In genomic region chr4:120969382-120970146, GRCm38 (mm10) we compare ENCODE assay signal across 8 mouse cellular contexts. TPM values are rescaled to one million over a fixed set of nuclear protein-coding genes. Genes with fewer than 3 reads are reported as not detected.
DNase-seq lines count a peak whose midpoint lies in the region; ATAC-seq and TF ChIP-seq lines count a peak whose summit lies in the region.
"Had no signal": no experiment of that assay in that cellular context is flagged by ENCODE, and none has a peak within 500 bp of the region (broad histone marks: within the 10 kb centered on the region; RNA-seq: fewer than 3 reads in every experiment).

No protein-coding gene starts in this region.

- peak; percentile 59; the same call in 1 of the 2 replicates for TF ChIP-seq CTCF in brain, embryonic 14.5 days (IDR thresholded peaks at IDR 0.05; ENCODE audit: borderline replicate concordance, extremely low read depth, insufficient read depth, insufficient read length)

- no peaks in the 10 kb centered on the region for H3K4me1 ChIP-seq in hindbrain, embryonic 16.5 days (ENCODE audit: control insufficient read depth, insufficient read depth, low read depth, low read length)
- no peaks in the 10 kb centered on the region for H3K4me1 ChIP-seq in lung, embryonic 15.5 days

- no peak overlapping the region for H3K27ac ChIP-seq in hindbrain, embryonic 16.5 days (ENCODE audit: low read depth, low read length)
- H3K27ac ChIP-seq in lung, embryonic 15.5 days, result no peak overlapping the region

- H3K4me2 ChIP-seq in hindbrain, embryonic 16.5 days (ENCODE audit: low read length), result no peak overlapping the region
- H3K4me2 ChIP-seq in lung, embryonic 15.5 days, result no peak overlapping the region

- H3K27me3 ChIP-seq in hindbrain, embryonic 16.5 days (replicated peaks; ENCODE audit: control insufficient read depth, insufficient read depth, low read length), result no peaks in the 10 kb centered on the region
- H3K27me3 ChIP-seq in lung, embryonic 15.5 days, result no peaks in the 10 kb centered on the region
- H3K27me3 ChIP-seq in splenic B cell, adult 2 months (ENCODE audit: control insufficient read depth, insufficient read depth, low read length, poor library complexity, severe bottlenecking), result no peaks in the 10 kb centered on the region

- DNase-seq in layer of hippocampus, adult 11-12 months (ENCODE audit: low spot score), result peak; percentile 61
- no peak for DNase-seq in layer of hippocampus, adult 9-10 months (ENCODE audit: low spot score)
- peak; percentile 26 for DNase-seq in Muller cell, postnatal 12 days (ENCODE audit: inconsistent ontology term)
- peak; percentile 39 for DNase-seq in brain, embryonic 14.5 days (ENCODE audit: low read depth)
- peak; percentile 50 for DNase-seq in splenic B cell, adult 2 months (ENCODE audit: low read depth, low spot score)

- 82% methylated on average over 5 of the region's 5 CpGs for WGBS in hindbrain, embryonic 16.5 days
- 60% methylated on average over 5 of the region's 5 CpGs for WGBS in lung, embryonic 15.5 days

- no peaks in the 10 kb centered on the region for H3K9me3 ChIP-seq in hindbrain, embryonic 16.5 days (ENCODE audit: control insufficient read depth, low read length)
- no peaks in the 10 kb centered on the region for H3K9me3 ChIP-seq in lung, embryonic 15.5 days

- TF ChIP-seq POLR2A in brain, embryonic 14.5 days (IDR thresholded peaks at IDR 0.05; ENCODE audit: borderline replicate concordance, extremely low read depth, insufficient read depth, insufficient read length, poor library complexity, severe bottlenecking), result no peak

- H3K4me3 ChIP-seq in hindbrain, embryonic 16.5 days (ENCODE audit: low read length), result no peak overlapping the region
- H3K4me3 ChIP-seq in lung, embryonic 15.5 days, result no peak overlapping the region
- H3K4me3 ChIP-seq: erythroblast, embryonic 14.5 days had no signal

- peak; percentile 63 for ATAC-seq in hindbrain, embryonic 16.5 days
- 0 out of 2 replicates have a peak, but pooled peaks have one; percentile 35 for ATAC-seq in lung, embryonic 15.5 days (ENCODE audit: borderline replicate concordance, extremely low read depth, low FRiP score, low TSS enrichment)

- no peak overlapping the region for H3K9ac ChIP-seq in hindbrain, embryonic 16.5 days (ENCODE audit: low read depth, low read length)
- no peak overlapping the region for H3K9ac ChIP-seq in lung, embryonic 15.5 days

- H3K36me3 ChIP-seq in hindbrain, embryonic 16.5 days (ENCODE audit: control insufficient read depth, insufficient read depth, low read length), result peaks cover 18% of the 10 kb centered on the region
- H3K36me3 ChIP-seq in lung, embryonic 15.5 days, result peaks cover 14% of the 10 kb centered on the region; the same call in 1 of the 2 replicates
- H3K36me3 ChIP-seq in splenic B cell, adult 2 months (ENCODE audit: control insufficient read depth, insufficient read depth, low read length, poor library complexity, severe bottlenecking), result peaks cover 31% of the 10 kb centered on the region

RNA-seq across cellular contexts. Expression of gene Zfp69, which starts 18.1 kb away (rescaled TPM):
- polyA plus RNA-seq in brain, embryonic 14.5 days (2012; rRNA removed), result 2.9 and 4.2 TPM in 2 replicates
- polyA plus RNA-seq in hindbrain, embryonic 16.5 days (2015; fragmentation: Nextera tagmentation; extraction: Ambion mirVana), result 6.1 and 6.3 TPM in 2 replicates
- polyA plus RNA-seq in lung, embryonic 15.5 days (2015; fragmentation: Nextera tagmentation; extraction: Ambion mirVana), result 9.0 and 10.0 TPM in 2 replicates

RNA-seq across cellular contexts. Expression of gene Exo5, which starts 44.7 kb away (rescaled TPM):
- 31.2 and 32.6 TPM in 2 replicates for polyA plus RNA-seq in brain, embryonic 14.5 days (2012; rRNA removed)
- 28.0 and 29.8 TPM in 2 replicates for polyA plus RNA-seq in hindbrain, embryonic 16.5 days (2015; fragmentation: Nextera tagmentation; extraction: Ambion mirVana)
- 27.6 and 27.9 TPM in 2 replicates for polyA plus RNA-seq in lung, embryonic 15.5 days (2015; fragmentation: Nextera tagmentation; extraction: Ambion mirVana)

RNA-seq across cellular contexts. Expression of gene Smap2, which starts 47.5 kb away (rescaled TPM):
- 34.4 and 59.8 TPM in 2 replicates for polyA plus RNA-seq in brain, embryonic 14.5 days (2012; rRNA removed)
- polyA plus RNA-seq in hindbrain, embryonic 16.5 days (2015; fragmentation: Nextera tagmentation; extraction: Ambion mirVana), result 40.9 and 42.3 TPM in 2 replicates
- polyA plus RNA-seq in lung, embryonic 15.5 days (2015; fragmentation: Nextera tagmentation; extraction: Ambion mirVana), result 14.3 and 14.5 TPM in 2 replicates
